Mouse (Mus musculus): ENCODE results near the gene Prkcb. TPM values are rescaled to one million over a fixed set of nuclear protein-coding genes. Genes with fewer than 3 reads are reported as not detected.

The Prkcb gene
- total and polyA plus RNA-seq, 2 experiments from 2014 or later = 196 to 307 TPM

- H3K4me2 ChIP-seq (ENCODE audit: low read depth, low read length, poor library complexity, severe bottlenecking) = no peak overlapping the region
- no peak overlapping the region for H3K9ac ChIP-seq (replicated peaks; ENCODE audit: low read length, poor library complexity, severe bottlenecking)
- H3K36me3 ChIP-seq (ENCODE audit: insufficient read depth, low read length) = peaks cover 9% of the 10 kb centered on the region; the same call in 1 of the 2 replicates
- TF ChIP-seq CTCF (IDR thresholded peaks at IDR 0.05) = no peak
- no peak overlapping the region for H3K4me3 ChIP-seq (ENCODE audit: low read depth, low read length)
- ATAC-seq (ENCODE audit: low FRiP score) (no peak), DNase-seq (ENCODE audit: low spot score) (no peak)
- H3K27ac ChIP-seq (ENCODE audit: low read depth, low read length) = no peak overlapping the region
- no peaks in the 10 kb centered on the region for H3K27me3 ChIP-seq (ENCODE audit: insufficient read depth, low read length)
- H3K9me3 ChIP-seq (ENCODE audit: low read length) = no peaks in the 10 kb centered on the region
- 81% methylated on average over 4 of the region's 4 CpGs for WGBS
- no peaks in the 10 kb centered on the region for H3K4me1 ChIP-seq (ENCODE audit: insufficient read depth, low read length)
Observed at GRCm38 (mm10) chr7:122300538-122300937, 12.0 kb downstream of the Prkcb start.

DNA sequence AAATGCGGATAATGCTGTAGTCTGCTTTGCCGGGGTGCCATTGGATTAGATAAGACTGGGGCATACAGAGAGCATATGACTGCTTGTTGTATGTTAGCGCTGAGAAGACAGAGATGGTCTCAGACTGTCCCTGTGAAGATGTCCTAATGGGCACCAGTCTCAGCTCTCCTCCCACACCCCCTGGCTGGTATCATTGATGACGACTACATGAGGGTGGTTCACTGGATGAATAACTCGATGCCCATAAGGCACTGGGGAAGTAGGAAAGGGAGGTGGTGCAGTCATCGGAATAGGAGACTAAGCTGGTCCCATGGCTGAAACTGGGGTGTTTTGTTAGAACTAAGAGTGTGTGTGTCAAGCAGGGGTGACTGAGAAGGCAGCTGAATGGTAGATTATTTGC is 14.0 kb downstream of the Prkcb start:
- no peak overlapping the region for H3K4me2 ChIP-seq (ENCODE audit: low read depth, low read length, poor library complexity, severe bottlenecking)
- H3K9me3 ChIP-seq (ENCODE audit: low read length) = no peaks in the 10 kb centered on the region
- DNase-seq (ENCODE audit: low spot score) = no peak
- no peaks in the 10 kb centered on the region for H3K27me3 ChIP-seq (ENCODE audit: insufficient read depth, low read length)
- H3K9ac ChIP-seq (replicated peaks; ENCODE audit: low read length, poor library complexity, severe bottlenecking) = no peak overlapping the region
- no peaks in the 10 kb centered on the region for H3K4me1 ChIP-seq (ENCODE audit: insufficient read depth, low read length)
- no peak overlapping the region for H3K4me3 ChIP-seq (ENCODE audit: low read depth, low read length)
- ATAC-seq (ENCODE audit: low FRiP score) = no peak
- WGBS = 91% methylated on average over 6 of the region's 6 CpGs
- H3K27ac ChIP-seq (ENCODE audit: low read depth, low read length) = no peak overlapping the region
- peaks cover 9% of the 10 kb centered on the region; the same call in 1 of the 2 replicates for H3K36me3 ChIP-seq (ENCODE audit: insufficient read depth, low read length)
- TF ChIP-seq CTCF (IDR thresholded peaks at IDR 0.05) = no peak

- Histone ChIP-seq H3K4me1 (ENCODE audit: insufficient read depth, low read length) (no peaks in the 10 kb centered on the region), H3K9me3 (ENCODE audit: low read length) (no peaks in the 10 kb centered on the region), H3K27ac (ENCODE audit: low read depth, low read length) (no peak overlapping the region), H3K4me3 (ENCODE audit: low read depth, low read length) (no peak overlapping the region), H3K9ac (replicated peaks; ENCODE audit: low read length, poor library complexity, severe bottlenecking) (no peak overlapping the region), H3K36me3 (ENCODE audit: insufficient read depth, low read length) (no peaks in the 10 kb centered on the region), H3K4me2 (ENCODE audit: low read depth, low read length, poor library complexity, severe bottlenecking) (no peak overlapping the region), H3K27me3 (ENCODE audit: insufficient read depth, low read length) (no peaks in the 10 kb centered on the region)
- ATAC-seq (ENCODE audit: low FRiP score) (no peak), DNase-seq (ENCODE audit: low spot score) (no peak)
- WGBS = 63% methylated on average over 3 of the region's 3 CpGs
- TF ChIP-seq CTCF (IDR thresholded peaks at IDR 0.05) = no peak
Observed at GRCm38 (mm10) chr7:122303988-122304387, 15.4 kb downstream of the Prkcb start.

DNA sequence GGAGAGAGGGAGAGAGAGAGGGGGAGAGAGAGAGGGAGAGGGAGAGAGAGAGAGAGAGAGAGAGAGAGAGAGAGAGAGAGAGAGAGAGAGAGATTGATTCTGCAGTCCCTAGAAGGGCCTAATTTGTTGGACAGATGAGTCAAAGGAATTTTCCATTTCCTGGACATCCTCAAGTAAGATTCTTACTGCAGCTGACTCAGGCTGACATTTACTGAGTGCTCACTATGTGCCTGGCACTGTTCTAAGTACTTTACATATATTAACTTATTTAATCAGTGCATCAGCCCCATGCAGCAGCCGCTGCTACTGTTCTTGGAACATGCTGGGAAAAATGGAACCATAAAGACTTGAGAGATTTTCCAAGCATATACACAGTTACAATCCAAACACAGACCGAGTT is 16.0 kb downstream of the Prkcb start:
- ATAC-seq (ENCODE audit: low FRiP score) = no peak
- Histone ChIP-seq H3K36me3 (ENCODE audit: insufficient read depth, low read length) (no peaks in the 10 kb centered on the region), H3K9ac (replicated peaks; ENCODE audit: low read length, poor library complexity, severe bottlenecking) (no peak overlapping the region), H3K4me3 (ENCODE audit: low read depth, low read length) (no peak overlapping the region), H3K9me3 (ENCODE audit: low read length) (no peaks in the 10 kb centered on the region), H3K27ac (ENCODE audit: low read depth, low read length) (no peak overlapping the region), H3K4me1 (ENCODE audit: insufficient read depth, low read length) (no peaks in the 10 kb centered on the region), H3K4me2 (ENCODE audit: low read depth, low read length, poor library complexity, severe bottlenecking) (no peak overlapping the region), H3K27me3 (ENCODE audit: insufficient read depth, low read length) (no peaks in the 10 kb centered on the region)
- no peak for TF ChIP-seq CTCF (IDR thresholded peaks at IDR 0.05)
- no peak for DNase-seq (ENCODE audit: low spot score)
- 87% methylated on average over 2 of the region's 2 CpGs for whole genome bisulfite sequencing

GRCm38 (mm10) chr7:122307241-122307640 is 18.7 kb downstream of the Prkcb start:
- no peak for TF ChIP-seq CTCF (IDR thresholded peaks at IDR 0.05)
- Histone ChIP-seq H3K36me3 (ENCODE audit: insufficient read depth, low read length) (no peaks in the 10 kb centered on the region), H3K9me3 (ENCODE audit: low read length) (no peaks in the 10 kb centered on the region), H3K4me1 (ENCODE audit: insufficient read depth, low read length) (no peaks in the 10 kb centered on the region), H3K27me3 (ENCODE audit: insufficient read depth, low read length) (no peaks in the 10 kb centered on the region), H3K4me3 (ENCODE audit: low read depth, low read length) (no peak overlapping the region), H3K27ac (ENCODE audit: low read depth, low read length) (no peak overlapping the region), H3K9ac (replicated peaks; ENCODE audit: low read length, poor library complexity, severe bottlenecking) (no peak overlapping the region), H3K4me2 (ENCODE audit: low read depth, low read length, poor library complexity, severe bottlenecking) (no peak overlapping the region)
- no peak for ATAC-seq (ENCODE audit: low FRiP score)
- no peak for DNase-seq (ENCODE audit: low spot score)
- WGBS = 88% methylated on average over 9 of the region's 9 CpGs

GRCm38 (mm10) chr7:122308661-122309060 is 20.1 kb downstream of the Prkcb start:
- WGBS = 81% methylated on average over 5 of the region's 5 CpGs
- no peaks in the 10 kb centered on the region for H3K36me3 ChIP-seq (ENCODE audit: insufficient read depth, low read length)
- H3K4me1 ChIP-seq (ENCODE audit: insufficient read depth, low read length) = peaks cover 4% of the 10 kb centered on the region; the same call in 1 of the 2 replicates
- H3K27me3 ChIP-seq (ENCODE audit: insufficient read depth, low read length) = no peaks in the 10 kb centered on the region
- H3K9ac ChIP-seq (replicated peaks; ENCODE audit: low read length, poor library complexity, severe bottlenecking) = no peak overlapping the region
- H3K4me3 ChIP-seq (ENCODE audit: low read depth, low read length) = no peak overlapping the region
- H3K27ac ChIP-seq (ENCODE audit: low read depth, low read length) = no peak overlapping the region
- no peak overlapping the region for H3K4me2 ChIP-seq (ENCODE audit: low read depth, low read length, poor library complexity, severe bottlenecking)
- H3K9me3 ChIP-seq (ENCODE audit: low read length) = no peaks in the 10 kb centered on the region
- ATAC-seq (ENCODE audit: low FRiP score) (no peak), DNase-seq (ENCODE audit: low spot score) (no peak)
- TF ChIP-seq CTCF (IDR thresholded peaks at IDR 0.05) = no peak

Data from midbrain, postnatal 0 days (tissue).